Comparison of ENCODE assay signal across 8 mouse cellular contexts in genomic region chr4:97772641-97773040, GRCm38 (mm10). TPM values are rescaled to one million over a fixed set of nuclear protein-coding genes. Genes with fewer than 3 reads are reported as not detected.
A peak's percentile ranks its signal among the peaks of the same experiment; 100 is the strongest.
DNase-seq lines count a peak whose midpoint lies in the region; ATAC-seq and TF ChIP-seq lines count a peak whose summit lies in the region.

TSS of gene Nfia (plus strand) at chr4:97772734.

- no peaks in the 10 kb centered on the region for H3K9me3 ChIP-seq in limb, embryonic 13.5 days

- peak within 1 kb of the TSS; percentile 70 for H3K9ac ChIP-seq in limb, embryonic 13.5 days

- H3K27ac ChIP-seq in embryonic fibroblast, embryonic 13.5 days (ENCODE audit: insufficient read depth, low read length): peak within 1 kb of the TSS; percentile 97
- H3K27ac ChIP-seq in limb, embryonic 13.5 days: peak within 1 kb of the TSS; percentile 93

- no peak for TF ChIP-seq CTCF in embryonic fibroblast, embryonic 13.5 days (IDR thresholded peaks at IDR 0.05; ENCODE audit: borderline replicate concordance, insufficient read depth, low read length)

- H3K4me1 ChIP-seq in embryonic fibroblast, embryonic 13.5 days (ENCODE audit: control insufficient read depth, insufficient read depth, low read length): peaks cover 2% of the 10 kb centered on the region; the same call in 1 of the 2 replicates
- H3K4me1 ChIP-seq in limb, embryonic 13.5 days: peaks cover 27% of the 10 kb centered on the region

- peak within 1 kb of the TSS; percentile 83 for H3K4me3 ChIP-seq in embryonic fibroblast, embryonic 13.5 days (ENCODE audit: insufficient read depth, low read length)
- peak within 1 kb of the TSS; percentile 49 for H3K4me3 ChIP-seq in limb, embryonic 13.5 days

- H3K4me2 ChIP-seq in limb, embryonic 13.5 days (replicated peaks): peak within 1 kb of the TSS; percentile 66

- no peak for DNase-seq in frontal cortex, adult 2 months (ENCODE audit: extremely low spot score in 1 of 2, low spot score in 1 of 2)
- no peak for DNase-seq in frontal cortex, postnatal 10 days (ENCODE audit: low spot score in 2 of 2)
- DNase-seq in CD4-positive, CD25-positive, alpha-beta regulatory T cell, adult 2 months (ENCODE audit: low read depth, low spot score): peak; percentile 59
- no peak for DNase-seq in heart, postnatal 36 days
- peak; percentile 41 for DNase-seq in splenic B cell, adult 2 months (ENCODE audit: low read depth, low spot score)
- DNase-seq in right cerebral cortex, adult 18-20 months: no peak

- no peaks in the 10 kb centered on the region for H3K27me3 ChIP-seq in limb, embryonic 13.5 days
- H3K27me3 ChIP-seq in splenic B cell, adult 2 months (ENCODE audit: control insufficient read depth, insufficient read depth, low read length, poor library complexity, severe bottlenecking): peaks cover 4% of the 10 kb centered on the region; the same call in 1 of the 2 replicates

- no peaks in the 10 kb centered on the region for H3K36me3 ChIP-seq in limb, embryonic 13.5 days
- no peaks in the 10 kb centered on the region for H3K36me3 ChIP-seq in splenic B cell, adult 2 months (ENCODE audit: control insufficient read depth, insufficient read depth, low read length, poor library complexity, severe bottlenecking)

- under 1% methylated on average over 9 of the region's 9 CpGs for WGBS in limb, embryonic 13.5 days

- TF ChIP-seq POLR2A in embryonic fibroblast, embryonic 13.5 days (IDR thresholded peaks at IDR 0.05; ENCODE audit: low read depth, low read length): no peak

- intact Hi-C loops in heart, postnatal 36 days (cut with DNase I): no loop called here

- ATAC-seq in limb, embryonic 13.5 days (ENCODE audit: low FRiP score, low read depth): no peak

RNA-seq across cellular contexts. Expression of gene Nfia, which starts in this region (rescaled TPM):
- 20.4 and 24.3 TPM in 2 replicates for polyA plus RNA-seq in frontal cortex, adult 2 months (2012; rRNA removed)
- polyA plus RNA-seq in embryonic fibroblast, embryonic 13.5 days (2011; ENCODE audit: insufficient read length, low read depth, missing spikeins): 22.0 and 53.0 TPM in 2 replicates
- total RNA-seq in heart, postnatal 36 days (2021): 100 to 1,000 TPM; 128 to 149 TPM
- polyA plus RNA-seq in limb, embryonic 13.5 days (2015; fragmentation: Nextera tagmentation; extraction: Ambion mirVana): 88.3 and 88.4 TPM in 2 replicates

Comparison
In these comparisons a context has a peak if more than half of its experiments do, and no peak if none do; other contexts are left out.
1. DNase-seq: peak in CD4-positive, CD25-positive, alpha-beta regulatory T cell, adult 2 months (single experiment) and splenic B cell, adult 2 months (single experiment); none in frontal cortex, adult 2 months (0 of 2), frontal cortex, postnatal 10 days (0 of 2), heart, postnatal 36 days (0 of 2) and right cerebral cortex, adult 18-20 months (single experiment).